8 mouse cellular contexts compared by ENCODE assay signal in the genomic region with DNA sequence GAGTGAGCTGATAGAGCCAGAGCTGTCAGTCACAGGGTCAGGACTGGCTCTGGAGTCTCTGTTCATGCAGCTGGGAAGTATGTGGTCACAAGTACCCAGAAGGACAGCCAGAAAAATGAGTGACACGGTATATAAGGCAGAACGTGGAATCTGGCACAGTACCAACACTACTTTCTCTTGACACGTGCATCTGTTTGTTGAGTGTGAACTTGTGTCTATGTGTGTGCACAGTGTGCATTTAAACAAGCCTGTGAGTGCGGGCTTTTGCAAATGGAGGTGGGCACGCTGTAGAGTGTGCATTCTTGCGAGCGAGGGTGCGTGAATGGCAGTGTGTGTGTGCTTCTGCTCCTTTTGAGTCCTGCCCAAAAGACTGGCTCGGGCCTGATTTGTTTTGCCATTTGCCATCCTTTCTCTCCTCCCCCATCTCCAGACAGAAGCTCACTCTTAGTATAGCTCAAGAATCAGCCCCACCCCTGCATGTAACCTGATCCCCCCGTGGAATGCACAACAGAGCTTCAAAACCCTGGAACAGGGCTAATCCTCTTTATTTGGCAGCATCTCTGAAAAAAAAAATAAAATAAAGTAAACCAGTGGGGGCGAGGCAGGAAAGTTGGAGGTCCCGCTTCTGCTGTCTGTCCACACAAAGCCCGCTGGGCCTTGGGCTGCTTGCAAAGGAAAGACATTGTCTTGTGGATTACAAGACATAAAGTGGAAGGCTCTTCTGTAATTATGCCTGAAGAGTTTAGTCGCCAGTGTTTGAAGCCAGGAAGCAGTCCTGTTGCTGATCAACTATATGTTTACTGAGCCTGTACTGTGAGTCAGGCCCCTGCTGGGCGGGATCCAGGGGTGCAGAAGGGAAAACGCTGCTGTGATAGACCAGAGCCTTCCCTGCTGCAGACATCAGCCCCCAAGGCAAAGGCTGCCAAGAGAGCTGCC. TPM values are rescaled to one million over a fixed set of nuclear protein-coding genes. Genes with fewer than 3 reads are reported as not detected.
DNase-seq lines count a peak whose midpoint lies in the region; ATAC-seq and TF ChIP-seq lines count a peak whose summit lies in the region.

No protein-coding gene starts in this region.

- TF ChIP-seq POLR2A in cerebellum, adult 2 months (IDR thresholded peaks at IDR 0.05; ENCODE audit: borderline replicate concordance, insufficient read depth, low read length) = no peak

- H3K9me3 ChIP-seq in embryonic facial prominence, embryonic 13.5 days = 0 out of 2 replicates have a peak, but pooled peaks cover 3% of the 10 kb centered on the region
- H3K9me3 ChIP-seq in limb, embryonic 10.5 days (replicated peaks) = no peaks in the 10 kb centered on the region
- H3K9me3 ChIP-seq in neural tube, embryonic 14.5 days (ENCODE audit: control insufficient read depth, low read length) = no peaks in the 10 kb centered on the region

- H3K4me1 ChIP-seq in embryonic facial prominence, embryonic 13.5 days = peaks cover 41% of the 10 kb centered on the region
- H3K4me1 ChIP-seq in limb, embryonic 10.5 days = peaks cover 37% of the 10 kb centered on the region
- peaks cover 6% of the 10 kb centered on the region; the same call in 1 of the 2 replicates for H3K4me1 ChIP-seq in neural tube, embryonic 14.5 days (ENCODE audit: control insufficient read depth, insufficient read depth, low read length)
- H3K4me1 ChIP-seq in cerebellum, adult 2 months (ENCODE audit: control insufficient read depth, insufficient read depth, low read length) = no peaks in the 10 kb centered on the region

- DNase-seq in cerebellum, postnatal 10 days = peak; percentile 32 to 34
- no peak for DNase-seq in cerebellum, adult 9-10 months
- peak; percentile 74 for DNase-seq in 3134 (ENCODE audit: extremely low read depth, insufficient read length, low spot score)
- DNase-seq in limb, embryonic 10.5 days (ENCODE audit: low spot score) = peak; percentile 76
- no peak for DNase-seq in cerebellum, adult 2 months
- no peak for DNase-seq in layer of hippocampus, postnatal 25 days (ENCODE audit: extremely low spot score in 1 of 2, low spot score in 1 of 2)

- WGBS in embryonic facial prominence, embryonic 13.5 days = 2% methylated on average over 16 of the region's 16 CpGs
- WGBS in limb, embryonic 10.5 days = 11% methylated on average over 16 of the region's 16 CpGs
- WGBS in neural tube, embryonic 14.5 days = 9% methylated on average over 16 of the region's 16 CpGs
- 34% methylated on average over 16 of the region's 16 CpGs for WGBS in cerebellum, adult 2 months

- H3K27ac ChIP-seq in embryonic facial prominence, embryonic 13.5 days = peak overlapping the region; percentile 92
- peak overlapping the region; percentile 88 for H3K27ac ChIP-seq in limb, embryonic 10.5 days
- H3K27ac ChIP-seq in neural tube, embryonic 14.5 days (ENCODE audit: low read depth, low read length) = no peak overlapping the region
- H3K27ac ChIP-seq in cerebellum, adult 2 months (ENCODE audit: insufficient read depth, low read length) = no peak overlapping the region

- H3K9ac ChIP-seq in embryonic facial prominence, embryonic 13.5 days = peak overlapping the region; percentile 57
- no peak overlapping the region for H3K9ac ChIP-seq in neural tube, embryonic 14.5 days (replicated peaks; ENCODE audit: low read depth, low read length)

- no peak overlapping the region for H3K4me3 ChIP-seq in embryonic facial prominence, embryonic 13.5 days
- H3K4me3 ChIP-seq in limb, embryonic 10.5 days = peak overlapping the region; percentile 26
- H3K4me3 ChIP-seq in neural tube, embryonic 14.5 days (ENCODE audit: low read depth, low read length) = no peak overlapping the region
- no peak overlapping the region for H3K4me3 ChIP-seq in cerebellum, adult 2 months (replicated peaks; ENCODE audit: insufficient read depth, low read depth, low read length)

- no peaks in the 10 kb centered on the region for H3K36me3 ChIP-seq in embryonic facial prominence, embryonic 13.5 days
- no peaks in the 10 kb centered on the region for H3K36me3 ChIP-seq in limb, embryonic 10.5 days
- H3K36me3 ChIP-seq in neural tube, embryonic 14.5 days (ENCODE audit: control insufficient read depth, insufficient read depth, low read length) = no peaks in the 10 kb centered on the region

- no peak for TF ChIP-seq CTCF in cerebellum, adult 2 months (IDR thresholded peaks at IDR 0.05; ENCODE audit: borderline replicate concordance, insufficient read depth, low read depth, low read length)

- ATAC-seq in embryonic facial prominence, embryonic 13.5 days (ENCODE audit: insufficient number of reproducible peaks, insufficient read depth, low FRiP score, low TSS enrichment, low read depth) = peak; percentile 84
- peak; percentile 68; the same call in 1 of the 2 replicates for ATAC-seq in neural tube, embryonic 14.5 days (ENCODE audit: low read depth)

- no peaks in the 10 kb centered on the region for H3K27me3 ChIP-seq in embryonic facial prominence, embryonic 13.5 days
- H3K27me3 ChIP-seq in limb, embryonic 10.5 days (ENCODE audit: low read depth, poor library complexity, severe bottlenecking) = no peaks in the 10 kb centered on the region
- H3K27me3 ChIP-seq in neural tube, embryonic 14.5 days (ENCODE audit: control insufficient read depth, insufficient read depth, low read length) = no peaks in the 10 kb centered on the region
- no peaks in the 10 kb centered on the region for H3K27me3 ChIP-seq in cerebellum, adult 2 months (ENCODE audit: control insufficient read depth, insufficient read depth, low read length)

- peak overlapping the region; percentile 45 for H3K4me2 ChIP-seq in embryonic facial prominence, embryonic 13.5 days
- no peak overlapping the region; the same call in 1 of the 2 replicates for H3K4me2 ChIP-seq in neural tube, embryonic 14.5 days (ENCODE audit: low read depth, low read length)

RNA-seq across cellular contexts. Expression of gene Tns3, which starts 28.5 kb away (rescaled TPM):
- 35.0 and 35.5 TPM in 2 replicates for polyA plus RNA-seq in embryonic facial prominence, embryonic 13.5 days (2015; fragmentation: Nextera tagmentation; extraction: Ambion mirVana)
- 28.2 and 35.6 TPM in 2 replicates for polyA plus RNA-seq in limb, embryonic 10.5 days (2016; fragmentation: Nextera tagmentation; extraction: Ambion mirVana)
- 5.5 and 5.6 TPM in 2 replicates for polyA plus RNA-seq in neural tube, embryonic 14.5 days (2014; fragmentation: Nextera tagmentation; extraction: Ambion mirVana)
- 29.2 and 34.2 TPM in 2 replicates for polyA plus RNA-seq in cerebellum, adult 2 months (2012; rRNA removed)
- total RNA-seq in layer of hippocampus, postnatal 25 days (2021) = 10 to 100 TPM; 46.6 to 53.2 TPM

Comparison
In these comparisons a context has a peak if more than half of its experiments do, and no peak if none do; other contexts are left out.
1. DNase-seq: peak in cerebellum, postnatal 10 days (2 of 2), 3134 (single experiment) and limb, embryonic 10.5 days (single experiment); none in cerebellum, adult 9-10 months (single experiment), cerebellum, adult 2 months (0 of 2) and layer of hippocampus, postnatal 25 days (0 of 2).
2. H3K27ac ChIP-seq: peak in embryonic facial prominence, embryonic 13.5 days (single experiment) and limb, embryonic 10.5 days (single experiment); none in neural tube, embryonic 14.5 days (single experiment) and cerebellum, adult 2 months (single experiment).